Mouse (Mus musculus) thymus, adult 2 months (tissue): Measurements from ENCODE around the gene Cpsf6. TPM values are rescaled to one million over a fixed set of nuclear protein-coding genes. Genes with fewer than 3 reads are reported as not detected.

Experiments
- DNase-seq: peaks from one replicate; pipeline ENCODE4 v3.0.0; 2021
- H3K27ac ChIP-seq: fragments of 200-500 bp; 2 replicates; pipeline ENCODE4 v1.5.1; 2012; ENCODE audit warnings: low read length, control low read depth; ENCODE audit not compliant: control insufficient read depth, insufficient read depth
- H3K27me3 ChIP-seq: fragments of 200-500 bp; 2 replicates; pipeline ENCODE4 v1.6.1; 2012; ENCODE audit warnings: mild to moderate bottlenecking, low read length, moderate library complexity, mixed read lengths; ENCODE audit not compliant: control insufficient read depth, insufficient read depth
- H3K36me3 ChIP-seq: fragments of 200-500 bp; 2 replicates; pipeline ENCODE4 v1.6.1; 2012; ENCODE audit warnings: mild to moderate bottlenecking, low read length, moderate library complexity; ENCODE audit not compliant: control insufficient read depth, insufficient read depth
- H3K4me1 ChIP-seq: fragments of 200-500 bp; replicated peaks from 2 replicates; pipeline ENCODE4 v1.6.1; 2012; ENCODE audit warnings: low read length; ENCODE audit not compliant: control insufficient read depth, insufficient read depth
- H3K4me3 ChIP-seq: fragments of 200-500 bp; 2 replicates; pipeline ENCODE4 v1.5.1; 2012; ENCODE audit warnings: mild to moderate bottlenecking, low read length, control low read depth, moderate library complexity; ENCODE audit not compliant: control insufficient read depth, insufficient read depth
- CTCF ChIP-seq: fragments of 200-500 bp; IDR thresholded peaks from 2 replicates; pipeline ENCODE4 v1.5.1; 2012; ENCODE audit warnings: mild to moderate bottlenecking, control low read depth, low read length, moderate library complexity, borderline replicate concordance; ENCODE audit not compliant: control insufficient read depth, poor library complexity, insufficient read depth; ENCODE audit errors: extremely low read depth
- POLR2A ChIP-seq: fragments of 200-500 bp; IDR thresholded peaks from 2 replicates; pipeline ENCODE4 v1.6.1; 2012; ENCODE audit warnings: mild to moderate bottlenecking, low read length, control low read depth, moderate library complexity; ENCODE audit not compliant: control insufficient read depth, poor library complexity, insufficient read depth; ENCODE audit errors: extremely low read depth
- WGBS: fragments of 180-500 bp; shearing (Covaris S2); methylation state at CpG from one replicate; pipeline ENCODE4 v1.1.7; 2018; 5-methylcytosine and 5-hydroxymethylcytosine counted together
- polyA plus RNA-seq: library from polyadenylated mRNA; depleted of rRNA; stranded (reverse); fragments of >200 nt; gene quantifications from 2 replicates; pipeline ENCODE4 v1.2.3, GENCODE M21; 2012

Gene Cpsf6
- polyA plus RNA-seq, 1 experiment: 171 TPM

DNA sequence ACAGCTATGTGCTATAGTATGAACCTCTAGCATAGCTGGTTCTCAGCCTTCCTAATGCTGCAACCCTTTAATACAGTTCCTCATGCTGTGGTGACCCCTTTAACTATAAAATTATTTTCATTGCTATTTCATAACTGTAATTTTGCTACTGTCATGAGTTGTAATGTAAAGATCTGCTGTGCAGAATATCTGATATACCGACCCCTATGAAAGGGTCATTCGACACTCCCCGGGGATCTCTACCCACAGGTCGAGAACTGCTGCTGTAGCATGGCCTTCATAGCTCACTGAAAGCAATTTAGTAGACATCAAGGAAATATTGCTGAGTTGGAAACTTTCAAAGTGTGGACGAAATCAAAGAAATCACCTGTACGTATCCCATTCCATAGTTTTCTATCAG lies 24.6 kb upstream of the Cpsf6 start:
- no peak overlapping the region for H3K27ac ChIP-seq
- 94% methylated on average over 6 of the region's 6 CpGs for WGBS
- no peaks in the 10 kb centered on the region for H3K27me3 ChIP-seq
- H3K4me1 ChIP-seq: no peaks in the 10 kb centered on the region
- no peaks in the 10 kb centered on the region for H3K36me3 ChIP-seq
- no peak overlapping the region for H3K4me3 ChIP-seq
- DNase-seq: no peak
- TF ChIP-seq POLR2A (no peak), CTCF (no peak)

DNA sequence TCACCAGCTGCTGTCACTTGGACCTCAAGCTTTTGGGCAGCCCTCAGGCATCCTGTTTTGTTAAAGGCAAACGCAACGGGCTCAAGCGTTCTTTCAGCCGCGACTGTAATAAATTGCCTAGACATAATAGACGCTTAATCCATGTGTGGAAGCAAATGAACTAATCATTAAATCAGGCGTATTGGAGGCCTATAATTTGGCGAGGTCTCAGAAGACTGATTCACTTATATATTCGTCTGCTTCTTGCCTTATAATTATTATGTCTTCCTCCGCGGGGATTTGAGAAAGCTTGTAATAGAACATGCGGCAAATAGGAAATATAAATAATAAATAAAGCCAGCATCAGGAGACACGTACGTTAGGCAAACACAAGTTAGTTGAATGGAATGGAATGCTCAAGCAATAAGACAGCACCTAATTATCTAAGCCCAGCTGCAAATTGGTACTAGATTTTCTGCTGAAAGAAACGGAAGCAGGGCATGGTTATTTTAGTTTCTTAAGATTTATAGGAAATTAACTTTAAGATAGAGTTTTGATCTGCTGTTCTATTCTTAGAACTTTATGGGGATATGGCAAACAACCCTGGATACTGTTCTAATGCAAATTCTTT lies 23.6 kb upstream of the Cpsf6 start:
- Histone ChIP-seq H3K36me3 (no peaks in the 10 kb centered on the region), H3K27ac (no peak overlapping the region), H3K4me1 (peaks cover 1% of the 10 kb centered on the region), H3K27me3 (no peaks in the 10 kb centered on the region), H3K4me3 (no peak overlapping the region)
- no peak for TF ChIP-seq POLR2A
- DNase-seq: no peak
- 95% methylated on average over 15 of the region's 15 CpGs for WGBS

DNA sequence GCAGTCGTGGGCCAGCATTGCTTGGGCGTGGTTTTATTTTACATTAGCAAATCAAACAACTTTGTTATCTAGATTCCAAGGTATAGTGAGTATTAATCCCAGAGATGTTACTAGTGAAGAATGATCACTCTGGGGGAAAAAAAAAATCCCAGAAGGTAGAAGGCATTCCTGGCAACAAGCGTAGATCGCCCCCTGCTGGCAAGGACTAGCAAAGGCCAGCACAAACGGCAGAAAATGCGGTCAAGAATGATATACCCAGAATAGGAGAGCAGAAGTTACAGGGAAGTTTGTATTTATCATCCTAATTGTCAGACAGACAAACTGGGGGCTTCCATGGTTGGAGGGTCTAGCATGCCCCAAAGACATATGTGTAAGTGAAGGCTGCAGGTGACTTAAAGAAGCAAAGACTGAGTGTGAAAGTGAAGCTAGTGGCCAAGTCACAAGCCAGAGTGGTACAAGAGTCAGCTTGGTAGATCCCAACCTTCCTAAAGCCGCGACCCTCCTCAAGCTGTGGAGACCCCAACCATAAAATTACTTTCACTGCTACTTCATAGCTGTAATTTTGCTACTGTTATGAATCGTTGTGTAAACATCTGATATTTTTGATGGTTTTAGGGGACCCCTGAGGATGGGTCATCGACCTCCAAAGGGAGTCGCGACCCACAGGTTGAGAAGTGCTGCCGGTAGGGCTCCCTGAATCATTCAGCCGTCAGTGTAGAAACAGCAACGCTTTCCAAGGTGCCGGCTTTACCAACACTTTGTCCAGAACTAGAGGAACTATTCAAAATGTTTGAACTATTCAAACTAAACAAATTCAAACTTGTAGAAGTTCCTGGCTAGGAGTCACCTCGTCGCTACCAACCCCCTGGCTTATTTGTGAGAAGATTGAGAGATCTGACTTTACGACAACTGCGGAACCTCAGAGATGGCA lies 22.9 kb upstream of the Cpsf6 start:
- Histone ChIP-seq H3K27me3 (no peaks in the 10 kb centered on the region), H3K27ac (no peak overlapping the region), H3K36me3 (no peaks in the 10 kb centered on the region), H3K4me3 (no peak overlapping the region), H3K4me1 (peaks cover 8% of the 10 kb centered on the region)
- TF ChIP-seq CTCF (no peak), POLR2A (no peak)
- DNase-seq: peak; percentile 54
- 89% methylated on average over 20 of the region's 20 CpGs for WGBS

GRCm38 (mm10) chr10:117401364-117401763 lies 21.5 kb upstream of the Cpsf6 start:
- no peak overlapping the region for H3K4me3 ChIP-seq
- TF ChIP-seq CTCF: no peak
- TF ChIP-seq POLR2A: no peak
- H3K4me1 ChIP-seq: peaks cover 9% of the 10 kb centered on the region
- DNase-seq: no peak
- 84% methylated on average over 4 of the region's 4 CpGs for WGBS
- no peaks in the 10 kb centered on the region for H3K36me3 ChIP-seq
- H3K27ac ChIP-seq: no peak overlapping the region
- no peaks in the 10 kb centered on the region for H3K27me3 ChIP-seq

- 94% methylated on average over 4 of the region's 4 CpGs for WGBS
- Histone ChIP-seq H3K4me1 (peaks cover 9% of the 10 kb centered on the region), H3K36me3 (no peaks in the 10 kb centered on the region), H3K4me3 (no peak overlapping the region), H3K27me3 (no peaks in the 10 kb centered on the region), H3K27ac (no peak overlapping the region)
- no peak for DNase-seq
- TF ChIP-seq POLR2A: no peak
- TF ChIP-seq CTCF: no peak
Observed at GRCm38 (mm10) chr10:117400246-117400954, 20.6 kb upstream of the Cpsf6 start.

- no peak overlapping the region for H3K27ac ChIP-seq
- DNase-seq: no peak
- peaks cover 9% of the 10 kb centered on the region for H3K4me1 ChIP-seq
- 97% methylated on average over 3 of the region's 3 CpGs for WGBS
- no peaks in the 10 kb centered on the region for H3K36me3 ChIP-seq
- no peak overlapping the region for H3K4me3 ChIP-seq
- no peaks in the 10 kb centered on the region for H3K27me3 ChIP-seq
- no peak for TF ChIP-seq CTCF
- TF ChIP-seq POLR2A: no peak
Observed at GRCm38 (mm10) chr10:117399839-117400238, 20.0 kb upstream of the Cpsf6 start.
